Mouse (Mus musculus) gastrocnemius, postnatal 4 days (tissue): ENCODE data around the gene Kbtbd13. TPM values are rescaled to one million over a fixed set of nuclear protein-coding genes. Genes with fewer than 3 reads are reported as not detected.

Experiments
- DNase-seq, 2 experiments: peaks; one replicate each; pipeline ENCODE4 v3.0.0; 2021 to 2022; ENCODE audit warnings: low spot score in 2 of 2, mixed read lengths in 2 of 2
- total RNA-seq, 2 experiments: library from RNA; stranded (reverse); gene quantifications; 2 replicates each; pipeline ENCODE4 v1.2.3; 2021

Gene Kbtbd13
- total RNA-seq, 2 experiments from 2014 or later = 10.2 to 10.6 TPM

DNA sequence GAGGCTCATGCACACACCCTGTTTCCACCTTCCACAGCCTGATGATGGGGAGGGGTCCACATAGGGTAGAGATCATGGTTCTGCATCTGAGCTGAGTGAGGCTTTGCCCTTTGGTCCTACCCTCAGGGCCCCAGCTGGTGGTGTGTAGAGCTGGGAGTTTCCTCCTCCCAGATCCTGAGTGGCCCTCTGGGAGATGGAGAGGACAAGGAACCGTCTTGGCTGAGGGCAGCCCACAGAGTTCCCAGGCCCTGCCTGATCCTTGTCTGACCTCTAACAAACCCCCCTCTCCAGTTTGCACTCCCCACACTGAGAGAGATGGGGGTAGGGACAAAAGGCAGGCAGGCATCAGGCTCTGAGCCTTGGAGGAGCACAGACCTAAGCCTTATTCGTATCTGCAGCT lies 2.9 kb upstream of the Kbtbd13 start:
- no peak for DNase-seq

DNA sequence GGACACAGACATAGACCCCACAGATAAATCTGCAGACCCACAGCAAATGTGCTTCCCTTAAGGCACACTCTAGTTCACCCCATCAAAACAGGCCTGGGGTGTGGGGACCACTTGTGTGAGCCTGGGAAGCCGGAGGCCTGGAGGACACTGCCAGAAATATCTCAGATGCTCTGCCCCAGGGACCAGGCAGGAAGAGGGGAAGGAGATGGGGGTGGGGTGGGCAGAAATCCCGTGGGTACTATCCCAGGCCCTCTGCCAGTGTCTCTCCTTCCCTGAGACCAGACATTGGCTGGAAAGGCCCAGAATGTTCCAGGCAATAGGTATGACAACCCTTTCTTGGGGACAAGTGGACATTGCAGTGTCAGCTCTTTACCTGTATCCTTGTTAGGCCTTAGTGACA lies 2.2 kb upstream of the Kbtbd13 start:
- no peak for DNase-seq

DNA sequence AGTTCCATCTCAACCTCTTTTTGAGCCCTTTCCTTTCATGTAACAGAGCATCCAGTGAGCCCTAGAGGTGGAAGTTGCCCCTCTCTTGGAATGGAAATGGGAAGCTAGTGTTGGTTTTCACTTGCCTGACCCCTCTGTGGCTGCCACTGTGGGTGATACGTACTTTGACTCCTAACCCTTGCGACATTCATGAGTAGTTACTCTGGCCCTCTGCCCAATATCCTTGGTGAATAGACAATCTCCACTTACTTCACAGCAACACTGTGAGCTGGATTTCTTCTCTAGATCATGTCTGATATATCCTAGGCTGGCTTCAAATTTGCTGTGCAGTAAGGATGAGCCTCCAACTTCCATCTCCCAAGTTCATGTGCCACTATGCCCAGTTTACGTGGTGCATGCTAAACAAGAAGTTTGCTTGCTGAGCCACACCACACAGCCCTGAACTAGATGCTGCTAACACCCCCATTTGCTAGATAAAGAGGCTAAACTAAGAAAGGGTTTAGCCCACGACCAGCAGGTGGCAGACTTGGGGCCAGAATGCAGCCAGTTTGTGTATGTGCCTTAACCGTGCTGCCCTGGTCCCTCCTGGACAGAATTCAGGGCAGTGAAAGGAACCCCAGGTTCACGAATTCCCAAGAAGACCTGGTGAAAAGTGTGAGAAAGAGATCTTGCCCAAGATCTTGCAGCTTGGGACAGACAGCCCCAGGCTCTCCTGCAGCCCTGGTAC lies 1.3 kb upstream of the Kbtbd13 start:
- peak in 1 of 2 experiments; percentile 71 for DNase-seq

DNA sequence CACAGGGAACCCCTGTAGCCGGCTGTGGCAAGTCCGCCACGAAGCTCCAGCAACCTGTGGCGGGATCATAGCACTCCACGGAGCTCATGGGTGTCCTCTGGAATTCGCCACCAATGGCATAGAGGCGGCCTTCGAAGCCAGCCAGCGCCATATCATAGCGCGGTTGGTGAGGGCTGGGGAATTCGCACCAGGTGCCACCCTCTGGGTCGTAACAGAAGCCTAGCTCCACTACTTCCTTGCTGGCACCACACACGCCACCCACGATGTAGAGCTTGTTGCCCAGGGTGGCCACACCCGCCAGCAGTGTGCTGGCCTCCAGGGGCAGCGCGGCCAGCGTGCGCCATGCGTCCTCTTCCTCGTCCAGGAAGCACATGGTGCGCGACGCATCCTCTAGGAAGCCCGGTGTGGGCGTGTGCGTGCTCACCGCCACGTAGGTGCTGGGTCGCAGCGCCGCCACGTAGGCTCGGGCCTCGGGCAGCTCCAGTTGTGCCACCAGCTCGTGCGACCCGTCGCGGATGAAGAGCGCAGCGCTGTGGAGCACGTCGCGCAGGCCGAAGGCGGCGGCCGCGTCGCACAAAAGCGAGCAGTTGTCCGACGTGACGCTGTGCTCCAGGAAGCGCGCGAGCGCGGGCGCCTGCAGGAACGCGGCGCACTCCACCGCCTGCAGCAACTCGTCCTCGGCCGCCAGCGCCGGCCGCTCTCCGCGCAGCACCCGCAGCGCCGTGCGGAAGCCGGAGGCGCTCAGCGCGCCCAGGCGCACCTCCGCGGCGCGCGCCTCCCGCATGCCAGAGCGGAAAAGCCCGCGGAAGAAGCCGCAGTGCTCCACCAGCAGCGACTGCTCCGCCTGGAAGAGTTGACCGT lies 470 bp downstream of the Kbtbd13 start:
- no peak for DNase-seq

DNA sequence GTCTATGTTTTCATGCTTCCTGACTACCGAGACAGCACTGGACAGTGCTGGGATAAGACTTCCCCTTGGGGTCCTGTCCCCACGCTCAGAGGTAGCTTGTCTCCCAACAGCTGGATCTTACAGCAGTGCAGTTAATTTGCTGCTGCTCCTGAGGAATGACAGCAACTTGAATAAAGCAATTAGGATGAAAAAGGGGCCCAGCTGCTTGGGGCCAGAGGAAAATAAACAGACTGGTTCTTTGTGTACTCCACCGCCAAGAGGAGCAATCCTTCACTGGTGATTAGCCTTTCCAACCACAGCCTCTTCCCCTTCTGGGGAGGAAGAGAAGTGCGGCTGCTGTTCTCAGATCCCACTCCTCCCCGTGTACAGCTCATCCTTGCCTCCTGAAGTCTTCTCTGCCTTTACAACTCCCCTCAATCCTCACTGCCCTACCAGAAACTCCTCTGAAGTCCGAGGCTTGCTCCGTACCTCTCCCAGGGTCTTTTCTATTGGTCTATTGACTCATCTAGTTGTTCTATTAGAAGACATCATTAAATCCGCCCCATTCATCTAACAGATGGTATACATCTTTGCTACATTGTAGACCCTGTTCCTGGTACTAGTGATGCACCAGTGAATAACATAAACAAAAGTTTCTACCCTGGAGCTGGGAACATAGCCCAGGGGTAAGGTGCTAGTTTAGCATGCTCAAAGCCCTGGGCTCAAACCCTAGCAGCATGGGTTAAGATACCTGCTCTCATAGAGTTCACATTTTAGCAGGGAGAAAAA lies 4.9 kb downstream of the Kbtbd13 start:
- no peak for DNase-seq

DNA sequence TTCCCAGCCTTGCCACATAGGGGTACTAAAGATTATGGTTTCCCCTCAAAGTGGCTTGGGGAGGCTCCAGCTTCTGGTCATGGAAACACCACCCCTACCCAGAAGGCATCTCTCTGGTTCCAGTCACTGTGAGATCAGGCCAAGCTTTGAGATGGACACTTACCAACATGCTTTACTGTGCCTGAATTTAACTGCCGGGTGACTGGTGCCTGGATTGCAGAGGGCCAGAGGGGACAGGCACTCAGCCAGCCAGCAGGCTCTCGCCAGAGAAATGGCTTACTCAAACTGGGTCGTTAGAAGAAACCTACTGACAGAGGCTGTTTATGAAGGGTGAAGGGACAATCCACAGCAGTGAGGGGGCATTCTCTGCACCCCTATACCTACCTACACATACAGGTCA lies 7.2 kb downstream of the Kbtbd13 start:
- no peak for DNase-seq

DNA sequence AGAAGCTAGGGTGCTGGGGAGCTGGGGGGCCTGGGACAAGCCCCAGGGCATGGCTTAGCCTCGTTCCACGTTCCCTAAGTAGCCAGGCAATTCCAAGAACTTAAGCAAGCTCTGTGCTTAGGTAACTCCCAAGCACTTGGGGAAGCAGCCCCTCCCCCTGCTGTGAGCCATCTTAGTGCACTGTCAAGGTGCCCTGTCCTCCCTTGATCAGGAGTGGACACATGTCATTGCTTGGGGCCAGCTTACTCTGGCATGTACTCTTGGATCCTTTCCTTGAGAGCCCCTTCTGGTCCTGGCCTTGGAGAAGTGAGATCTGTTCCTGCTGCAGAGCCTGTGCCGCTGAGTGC lies 8.7 kb downstream of the Kbtbd13 start:
- no peak for DNase-seq

DNA sequence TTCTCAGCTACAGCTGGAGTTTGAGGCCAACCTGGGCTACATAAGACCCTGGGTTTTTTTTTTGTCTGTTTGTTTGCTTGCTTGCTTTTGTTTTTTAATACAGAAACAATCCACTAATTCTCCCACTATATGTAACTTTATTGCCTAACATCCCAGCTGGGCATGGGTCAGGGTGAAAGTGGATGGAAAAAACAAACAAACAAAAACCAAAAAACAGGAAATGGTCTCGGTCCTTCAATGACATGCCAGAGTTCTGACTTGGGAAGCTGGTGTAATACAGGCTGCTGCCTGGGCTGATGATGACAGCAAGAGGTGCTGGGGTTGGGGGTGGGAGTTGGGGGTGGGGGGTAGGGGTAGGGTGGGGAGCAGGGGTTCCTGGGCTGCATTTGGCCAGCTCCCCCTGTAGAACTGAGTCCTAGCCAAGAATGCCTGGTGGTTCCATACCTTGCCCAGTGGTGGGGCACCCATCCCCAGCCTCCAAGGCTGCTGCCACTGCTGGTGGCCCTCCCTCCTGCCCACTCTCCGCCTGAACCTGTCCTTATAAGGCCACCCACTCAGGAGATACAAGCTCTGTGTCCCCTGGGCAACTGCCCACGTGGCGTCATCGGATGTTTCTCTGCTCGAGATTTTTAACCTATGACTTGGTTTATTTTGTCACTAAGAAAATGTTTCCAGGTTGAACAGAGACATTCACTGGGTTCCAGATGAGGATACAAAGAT lies 9.3 kb downstream of the Kbtbd13 start:
- DNase-seq = no peak

DNA sequence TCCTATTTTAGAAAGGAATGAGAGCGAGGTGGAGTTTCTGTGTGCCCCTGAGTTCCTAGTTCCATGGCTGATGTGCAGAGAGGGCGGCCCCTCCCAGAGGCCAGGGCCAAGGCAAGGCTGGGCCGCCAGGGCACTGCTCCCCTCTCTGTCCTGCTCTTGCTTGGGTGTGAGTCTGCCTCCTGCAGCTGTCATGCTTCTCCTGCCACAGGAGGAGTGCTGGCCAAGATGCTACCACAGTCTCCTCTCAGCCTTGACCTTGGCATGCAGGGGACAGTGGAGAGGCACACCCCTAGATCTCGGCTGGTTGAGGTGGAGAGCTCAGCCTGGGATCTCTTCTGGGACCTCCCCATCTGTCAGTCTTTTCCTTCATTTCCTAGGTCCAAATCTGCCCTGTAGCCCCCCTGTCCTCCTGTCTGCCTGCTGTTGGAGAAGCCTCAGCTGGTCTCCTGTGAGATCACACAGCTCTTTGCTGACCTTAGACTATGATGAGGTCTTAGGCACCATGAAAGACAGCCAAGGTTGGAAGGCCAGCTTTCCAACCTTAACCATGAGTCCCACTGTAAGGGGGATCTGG lies 10.3 kb downstream of the Kbtbd13 start:
- DNase-seq = no peak

DNA sequence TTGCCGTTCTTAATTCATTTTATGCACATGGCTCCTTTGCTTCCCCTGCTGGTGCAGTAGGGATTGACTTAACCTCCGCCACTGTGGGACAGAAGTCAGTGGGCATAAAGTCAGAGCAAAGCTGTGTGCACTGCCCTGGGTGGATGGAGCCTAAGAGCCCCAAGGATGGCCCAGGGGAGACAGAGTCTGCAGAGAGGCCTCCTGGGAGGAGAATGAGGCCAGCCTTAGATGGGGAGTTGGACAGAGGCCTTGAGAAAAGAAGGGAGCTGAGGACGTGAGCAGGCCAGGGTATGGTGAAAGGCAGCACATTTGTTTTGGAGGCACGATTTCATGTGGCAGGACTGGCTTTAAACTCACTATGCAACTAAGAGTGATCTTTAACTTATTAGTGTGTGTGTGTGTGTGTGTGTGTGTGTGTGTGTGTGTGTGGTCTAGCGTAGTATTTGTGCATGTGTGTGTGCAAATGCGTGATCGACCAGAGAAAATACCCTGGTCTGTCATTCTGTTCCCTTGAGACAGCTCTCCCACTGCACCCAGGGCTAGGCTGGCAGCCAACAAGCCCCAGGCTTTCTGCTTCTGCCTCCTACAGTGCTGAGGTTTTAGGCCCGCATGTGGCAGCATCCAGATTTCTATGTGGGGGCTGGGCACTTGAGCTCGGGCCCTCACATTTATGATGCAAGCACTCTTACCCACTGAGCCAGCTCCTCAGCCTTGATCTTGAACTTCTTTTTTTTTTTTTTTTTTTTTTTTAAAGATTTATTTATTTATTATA lies 16.1 kb downstream of the Kbtbd13 start:
- DNase-seq = no peak

DNA sequence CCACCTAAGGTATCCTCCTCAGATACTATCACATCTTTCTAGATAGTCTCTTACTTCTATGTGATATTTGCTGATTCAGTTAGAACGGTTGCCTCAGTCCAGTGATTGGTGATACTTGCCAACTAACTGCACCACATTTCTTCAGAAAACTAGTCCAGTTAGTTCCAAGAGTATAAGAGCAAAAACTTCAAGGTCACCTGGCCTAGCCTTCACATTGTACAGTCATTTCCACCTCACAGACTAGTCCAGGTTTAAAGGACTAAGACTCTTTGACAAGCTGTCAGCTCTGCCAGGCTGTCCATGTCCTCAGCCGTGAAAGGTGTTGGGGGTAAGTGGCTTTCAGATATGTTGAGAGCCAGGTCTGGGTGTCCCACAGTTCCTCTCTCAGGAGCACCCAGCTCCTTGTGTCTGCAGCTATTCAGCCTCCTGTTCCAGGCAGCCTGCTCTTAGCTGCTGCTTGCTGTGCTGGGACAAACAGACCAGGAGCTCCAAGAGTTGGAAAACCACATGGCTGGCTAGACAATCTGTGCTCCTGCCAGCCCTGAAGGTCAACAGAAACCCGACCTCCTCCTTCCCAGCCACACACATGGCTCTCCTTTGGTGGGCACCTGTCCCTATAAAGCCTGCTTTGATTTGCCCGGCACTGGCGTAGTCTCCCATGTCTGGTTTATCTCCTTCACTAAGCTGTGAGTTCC lies 16.8 kb downstream of the Kbtbd13 start:
- no peak for DNase-seq

DNA sequence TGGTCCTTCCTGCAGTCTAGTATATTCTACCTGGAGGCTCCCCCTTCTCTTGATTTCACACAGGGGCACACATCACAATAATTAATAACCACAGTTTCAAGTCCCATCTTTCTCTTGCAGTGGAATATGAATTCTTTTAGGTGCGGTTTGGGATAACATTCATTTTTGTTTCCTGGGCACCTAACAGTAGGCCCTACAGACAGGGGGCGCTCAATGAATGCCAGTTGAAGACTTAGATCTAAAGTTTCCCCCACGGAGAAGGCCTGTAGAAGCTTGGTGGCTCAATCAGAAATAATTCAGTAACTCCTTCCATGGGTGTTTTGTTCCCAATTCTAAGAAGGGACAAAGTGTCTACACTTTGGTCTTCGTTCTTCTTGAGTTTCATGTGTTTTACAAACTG lies 19.0 kb downstream of the Kbtbd13 start:
- DNase-seq = no peak

DNA sequence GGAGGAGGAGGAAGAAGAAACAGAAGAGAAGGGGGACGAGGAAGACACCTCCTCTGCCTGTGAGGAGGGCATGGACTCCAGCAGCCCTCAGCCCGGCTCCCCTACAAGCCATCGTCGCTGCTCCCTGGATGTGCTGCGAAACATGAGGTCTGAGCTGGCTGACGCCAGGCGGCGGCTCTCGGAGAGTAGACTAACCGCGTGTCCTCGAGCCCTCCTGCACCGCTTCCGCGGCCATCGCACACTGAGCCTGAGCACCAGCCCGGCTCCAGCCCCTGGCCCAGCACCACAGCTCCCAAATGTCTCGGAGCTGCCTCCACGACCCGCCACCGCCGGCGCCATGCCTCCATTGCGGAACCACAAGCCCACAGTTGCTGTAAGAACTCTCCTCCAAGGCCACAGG lies 19.7 kb downstream of the Kbtbd13 start:
- no peak for DNase-seq

DNA sequence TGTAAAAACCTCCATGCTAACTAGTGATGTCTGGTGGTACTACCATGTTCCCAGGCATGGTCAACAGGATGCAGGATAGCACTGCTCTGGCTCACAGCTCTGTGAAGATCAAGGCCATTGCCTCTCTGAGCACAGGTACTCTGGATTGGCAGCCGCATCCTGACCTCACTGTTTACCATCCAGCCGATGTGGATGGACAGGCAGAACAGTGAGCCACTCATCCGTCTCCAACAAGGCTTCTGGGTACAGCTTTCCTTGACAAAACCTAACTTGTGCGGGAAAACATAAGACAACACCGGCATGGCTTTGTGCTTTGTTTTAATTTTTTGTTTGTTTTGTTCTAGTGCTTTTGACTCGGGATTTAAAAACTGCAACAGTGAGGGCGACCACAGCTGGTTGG lies 25.7 kb downstream of the Kbtbd13 start:
- DNase-seq = no peak

DNA sequence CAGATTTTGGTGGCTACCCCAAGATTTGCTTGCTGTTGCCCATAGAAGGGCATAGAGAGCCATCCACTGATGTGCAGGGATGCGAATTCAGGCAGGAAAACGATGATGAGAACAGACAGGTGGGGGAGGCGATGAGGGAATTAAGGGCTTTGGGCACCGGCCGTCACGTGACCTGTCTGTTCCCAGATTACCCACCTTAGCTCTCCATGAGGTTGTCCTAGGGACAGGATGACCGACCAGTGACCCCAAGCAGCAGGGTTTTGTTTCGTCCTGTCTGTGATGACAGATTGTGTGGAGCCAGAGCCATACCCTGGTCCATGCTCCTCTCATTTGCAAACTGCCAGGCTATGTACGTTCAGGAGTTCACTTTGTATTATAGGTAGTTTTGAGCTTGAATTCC lies 27.8 kb downstream of the Kbtbd13 start:
- DNase-seq = no peak

DNA sequence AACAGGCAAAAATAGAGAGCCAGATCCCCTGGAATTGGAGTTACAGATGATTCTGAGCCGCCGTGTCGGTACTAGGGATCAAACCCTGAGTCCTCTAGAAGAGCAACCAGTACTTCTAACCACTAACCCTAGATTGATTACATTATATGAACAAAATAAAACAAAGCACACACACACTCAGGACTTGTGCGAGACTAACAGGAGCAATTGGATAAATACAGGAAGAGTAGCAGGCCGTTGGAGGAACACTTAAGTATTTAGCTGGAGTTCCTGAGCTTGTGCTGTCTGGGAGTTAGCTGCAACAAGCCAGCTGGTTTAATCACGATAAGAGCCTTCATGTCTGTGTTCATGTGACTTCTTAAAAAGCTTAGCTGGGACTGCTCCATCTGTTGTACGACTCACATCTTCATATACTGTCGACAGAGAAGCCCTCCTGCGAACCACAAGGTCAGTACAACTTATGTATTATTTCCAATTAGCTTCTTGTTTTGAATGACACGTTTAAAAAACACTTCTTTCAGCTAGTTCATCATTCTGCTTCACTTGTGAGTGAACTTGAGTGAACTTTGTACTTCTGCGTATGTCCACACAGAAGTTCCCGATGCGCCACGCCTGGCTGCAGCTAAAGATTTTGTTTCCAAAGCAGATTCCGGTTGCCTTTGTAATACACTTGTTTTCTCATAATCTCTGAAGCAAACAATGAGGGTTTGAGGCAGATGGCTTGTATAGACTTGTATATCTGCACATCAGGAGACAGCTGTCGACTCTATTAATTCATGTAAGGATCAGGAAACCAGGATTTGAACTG lies 30.6 kb downstream of the Kbtbd13 start, which contains the start of gene Ubap1l:
Gene Ubap1l, plus strand, starts transcription at position 401 of the 808 bp plus-strand sequence.
- no peak for DNase-seq

DNA sequence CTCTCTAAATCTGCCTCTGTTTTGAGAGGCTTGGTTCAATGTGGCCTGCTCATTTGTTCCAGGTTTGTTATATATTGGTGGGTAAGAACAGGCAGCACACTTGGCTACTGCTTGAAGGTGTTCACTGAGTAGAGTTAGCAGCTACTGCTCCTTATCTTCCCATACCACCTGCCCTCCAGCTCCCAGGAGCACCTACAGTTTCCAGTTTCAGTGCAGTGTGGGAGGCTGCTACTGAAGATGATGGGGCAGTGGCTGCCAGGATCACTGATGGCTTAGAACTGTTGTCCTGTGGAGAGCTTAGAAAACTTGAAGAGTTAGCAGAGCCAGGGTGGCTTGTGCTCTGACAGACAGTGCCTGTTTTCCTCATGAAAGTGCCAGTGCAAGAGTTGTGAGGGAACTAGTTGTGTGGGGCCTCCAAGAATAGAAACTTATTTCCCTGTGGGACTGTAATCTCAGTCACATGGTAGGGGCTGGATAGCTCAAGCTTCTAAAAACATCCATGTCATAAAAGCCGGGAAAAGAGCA lies 32.4 kb downstream of the Kbtbd13 start:
- no peak for DNase-seq

DNA sequence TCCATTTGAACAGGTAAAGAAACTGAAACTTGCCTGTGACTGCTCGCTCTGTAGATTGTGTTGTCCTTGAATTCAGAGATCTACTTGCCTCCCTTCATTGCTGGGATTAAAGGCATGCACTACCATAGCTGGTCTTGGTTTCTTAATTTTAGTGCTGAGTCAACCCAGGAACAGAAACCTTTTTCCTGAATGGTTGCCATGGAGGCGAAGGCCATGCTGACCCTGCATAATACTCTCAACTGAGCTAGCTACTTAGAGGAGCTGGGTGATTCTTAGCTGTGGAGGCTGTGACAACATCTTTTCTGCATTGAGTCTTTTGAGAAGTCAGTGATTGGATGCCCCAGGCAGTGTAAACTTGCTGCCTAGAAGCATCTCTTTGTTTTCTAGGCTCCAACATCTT lies 34.5 kb downstream of the Kbtbd13 start:
- no peak for DNase-seq
